Mouse (Mus musculus): Measurements from ENCODE around the gene Psmd10. TPM values are rescaled to one million over a fixed set of nuclear protein-coding genes. Genes with fewer than 3 reads are reported as not detected.

Psmd10 gene
- total RNA-seq, 2 experiments from 2014 or later: 12.5 to 13.5 TPM

Other genes with a start within 250 kb of the Psmd10 start
- not detected for gene Tex13b, start 143.3 kb downstream of the Psmd10 start, total RNA-seq (2021)
- gene Vsig1, start 49.1 kb downstream of the Psmd10 start, total RNA-seq (2021): not detected
- 10 to 100 TPM; 10.7 to 11.3 TPM for gene Atg4a, start 179 bp upstream of the Psmd10 start, total RNA-seq (2021)